Mouse (Mus musculus) spleen, postnatal 36 days (tissue): ENCODE measurements around the gene Rpl36al.
A peak's percentile ranks its signal among the peaks of the same experiment; 100 is the strongest.

ENCODE experiments used
- DNase-seq, 2 experiments: peaks; one replicate each; pipeline ENCODE4 v3.0.0; 2022; ENCODE audit warnings: low spot score in 2 of 2, mixed read lengths in 1 of 2

Rpl36al gene

GRCm38 (mm10) chr12:69183583-69184308 lies at the start of gene Rpl36al, which contains the start of gene Mgat2:
Gene Rpl36al (minus strand): TSS chr12:69184083.
Gene Mgat2 (plus strand): TSS chr12:69184157.
- DNase-seq: peak; percentile 97 to 98

GRCm38 (mm10) chr12:69229251-69229650 lies 45.4 kb upstream of the Rpl36al start:
- DNase-seq: peak; percentile 49 to 57

- peak; percentile 75 to 79 for DNase-seq
These were observed 44.0 kb upstream of the Rpl36al start, which contains the start of gene Pole2 for GRCm38 (mm10) chr12:69227776-69228466. Gene Pole2 (minus strand): TSS chr12:69228195.

- no peak for DNase-seq
These were observed 36.9 kb upstream of the Rpl36al start for GRCm38 (mm10) chr12:69220613-69221277.

- no peak for DNase-seq
These were observed 32.7 kb upstream of the Rpl36al start for GRCm38 (mm10) chr12:69216587-69216986.

- DNase-seq: no peak
These were observed 31.3 kb upstream of the Rpl36al start for GRCm38 (mm10) chr12:69215000-69215785.

GRCm38 (mm10) chr12:69214393-69214792 lies 30.5 kb upstream of the Rpl36al start:
- no peak for DNase-seq

GRCm38 (mm10) chr12:69213186-69213777 lies 29.4 kb upstream of the Rpl36al start:
- DNase-seq: no peak

GRCm38 (mm10) chr12:69211057-69211456 lies 27.2 kb upstream of the Rpl36al start:
- DNase-seq: no peak

- DNase-seq: no peak
These were observed 26.4 kb upstream of the Rpl36al start for GRCm38 (mm10) chr12:69210056-69210979.

- DNase-seq: no peak
These were observed 24.6 kb upstream of the Rpl36al start for GRCm38 (mm10) chr12:69208520-69208919.

GRCm38 (mm10) chr12:69207926-69208325 lies 24.0 kb upstream of the Rpl36al start:
- DNase-seq: no peak

- no peak for DNase-seq
These were observed 23.5 kb upstream of the Rpl36al start for GRCm38 (mm10) chr12:69207396-69207795.

- no peak for DNase-seq
These were observed 20.4 kb upstream of the Rpl36al start, which contains the start of gene Gm49384 for GRCm38 (mm10) chr12:69204052-69204833. Gene Gm49384 (minus strand): TSS chr12:69204267.

- DNase-seq: no peak
These were observed 15.1 kb upstream of the Rpl36al start for GRCm38 (mm10) chr12:69198985-69199384.

GRCm38 (mm10) chr12:69198164-69198535 lies 14.3 kb upstream of the Rpl36al start, which contains the start of gene Dnaaf2:
Gene Dnaaf2 (minus strand): TSS chr12:69198429.
- peak in 1 of 2 experiments; percentile 62 for DNase-seq

GRCm38 (mm10) chr12:69197378-69198163 lies 13.7 kb upstream of the Rpl36al start:
- DNase-seq: peak; percentile 44 to 50
